ENCODE assay signal across 27 mouse cellular contexts in the genomic region with DNA sequence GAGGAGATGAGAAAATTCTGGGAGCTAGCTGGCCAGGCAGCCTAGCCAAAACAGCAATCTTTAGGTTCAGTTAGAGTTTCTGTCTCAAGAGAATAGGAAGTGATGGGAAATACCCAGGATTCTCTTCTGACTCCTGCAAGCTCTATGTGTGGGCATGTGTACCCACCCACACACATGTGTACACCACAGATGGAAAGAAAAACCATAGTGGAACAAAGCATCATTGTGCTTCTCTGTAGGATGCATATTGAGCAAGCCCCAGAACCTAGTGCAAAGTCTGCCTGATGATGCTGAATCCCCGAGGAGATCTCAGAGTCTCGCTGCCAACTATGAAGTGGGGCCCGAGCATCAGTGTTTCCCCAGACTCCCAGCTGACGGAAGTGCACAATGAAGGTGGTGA. TPM values are rescaled to one million over a fixed set of nuclear protein-coding genes. Genes with fewer than 3 reads are reported as not detected.
DNase-seq lines count a peak whose midpoint lies in the region; ATAC-seq and TF ChIP-seq lines count a peak whose summit lies in the region.
"Had no signal": no experiment of that assay in that cellular context is flagged by ENCODE, and none has a peak within 500 bp of the region (broad histone marks: within the 10 kb centered on the region; RNA-seq: fewer than 3 reads in every experiment).

No protein-coding gene starts in this region.

- H3K27me3 ChIP-seq in midbrain, embryonic 14.5 days (ENCODE audit: control insufficient read depth, insufficient read depth, low read length), result no peaks in the 10 kb centered on the region
- H3K27me3 ChIP-seq in cerebellum, adult 2 months (ENCODE audit: control insufficient read depth, insufficient read depth, low read length), result no peaks in the 10 kb centered on the region
- H3K27me3 ChIP-seq in limb, embryonic 10.5 days (ENCODE audit: low read depth, poor library complexity, severe bottlenecking), result no peaks in the 10 kb centered on the region
- H3K27me3 ChIP-seq: CH12.LX; heart, embryonic 12.5 days; limb, embryonic 15.5 days; megakaryocyte, embryonic 14.5 days; midbrain, embryonic 15.5 days; neural tube, embryonic 12.5 days had no signal

- no peak overlapping the region for H3K4me2 ChIP-seq in midbrain, embryonic 14.5 days (ENCODE audit: low read length)
- H3K4me2 ChIP-seq: heart, embryonic 12.5 days; limb, embryonic 15.5 days; lung, embryonic 14.5 days; midbrain, embryonic 15.5 days; neural tube, embryonic 12.5 days had no signal

- no peak for TF ChIP-seq CTCF in cerebellum, adult 2 months (IDR thresholded peaks at IDR 0.05; ENCODE audit: borderline replicate concordance, insufficient read depth, low read depth, low read length)

- no peaks in the 10 kb centered on the region for H3K9me3 ChIP-seq in midbrain, embryonic 14.5 days (ENCODE audit: control insufficient read depth, low read length)
- no peaks in the 10 kb centered on the region for H3K9me3 ChIP-seq in limb, embryonic 10.5 days (replicated peaks)
- H3K9me3 ChIP-seq: G1E; heart, embryonic 12.5 days; limb, embryonic 15.5 days; midbrain, embryonic 15.5 days; neural tube, embryonic 12.5 days had no signal

- peak; percentile 7 for DNase-seq in CD4-positive, CD25-positive, alpha-beta regulatory T cell, adult 2 months (ENCODE audit: low read depth, low spot score)
- DNase-seq in right cerebral cortex, adult 2 months (ENCODE audit: low spot score in 2 of 2), result peak; percentile 31 to 41
- no peak for DNase-seq in right cerebral cortex, postnatal 4 days
- DNase-seq in layer of hippocampus, postnatal 14 days (ENCODE audit: low spot score in 2 of 2), result peak; percentile 22 to 75
- DNase-seq in midbrain, embryonic 14.5 days, result no peak
- DNase-seq in cerebellum, adult 2 months, result no peak
- DNase-seq in limb, embryonic 10.5 days (ENCODE audit: low spot score), result no peak
- DNase-seq: adrenal gland, adult 8-10 months; cerebellum, adult 8-10 months; gastrocnemius, postnatal 25 days; heart, adult 18-20 months; heart, postnatal 10 days; kidney, adult 11 months; kidney, postnatal 4 days; lung, embryonic 14.5 days; lung, postnatal 36 days had no signal

- H3K4me3 ChIP-seq in midbrain, embryonic 14.5 days (replicated peaks; ENCODE audit: low read depth, low read length), result no peak overlapping the region
- H3K4me3 ChIP-seq in cerebellum, adult 2 months (replicated peaks; ENCODE audit: insufficient read depth, low read depth, low read length), result no peak overlapping the region
- no peak overlapping the region for H3K4me3 ChIP-seq in limb, embryonic 10.5 days
- H3K4me3 ChIP-seq: forebrain, embryonic 10.5 days; heart, embryonic 12.5 days; limb, embryonic 15.5 days; megakaryocyte, embryonic 14.5 days; midbrain, embryonic 15.5 days; neural tube, embryonic 12.5 days had no signal

- no peak for ATAC-seq in CD4-positive, CD25-positive, alpha-beta regulatory T cell, adult 4 months
- no peak for ATAC-seq in midbrain, embryonic 14.5 days (ENCODE audit: low FRiP score, low TSS enrichment)
- ATAC-seq: forebrain, embryonic 16.5 days; midbrain, embryonic 15.5 days had no signal

- H3K9ac ChIP-seq in midbrain, embryonic 14.5 days (replicated peaks; ENCODE audit: low read length), result no peak overlapping the region
- H3K9ac ChIP-seq: heart, embryonic 12.5 days; limb, embryonic 15.5 days; liver, embryonic 14.5 days; lung, embryonic 14.5 days; midbrain, embryonic 15.5 days; neural tube, embryonic 12.5 days had no signal

- H3K36me3 ChIP-seq in midbrain, embryonic 14.5 days (ENCODE audit: control insufficient read depth, insufficient read depth, low read length), result no peaks in the 10 kb centered on the region
- H3K36me3 ChIP-seq in limb, embryonic 10.5 days, result no peaks in the 10 kb centered on the region
- H3K36me3 ChIP-seq: forebrain, embryonic 10.5 days; G1E; heart, embryonic 12.5 days; limb, embryonic 15.5 days; midbrain, embryonic 15.5 days; neural tube, embryonic 12.5 days had no signal

- H3K27ac ChIP-seq in midbrain, embryonic 14.5 days (replicated peaks; ENCODE audit: low read depth, low read length), result no peak overlapping the region
- no peak overlapping the region for H3K27ac ChIP-seq in cerebellum, adult 2 months (ENCODE audit: insufficient read depth, low read length)
- H3K27ac ChIP-seq in limb, embryonic 10.5 days, result no peak overlapping the region
- H3K27ac ChIP-seq: forebrain, embryonic 10.5 days; limb, embryonic 15.5 days; liver, embryonic 14.5 days; midbrain, embryonic 15.5 days; neural tube, embryonic 12.5 days had no signal

- WGBS in midbrain, embryonic 14.5 days, result 95% methylated on average over 4 of the region's 4 CpGs
- WGBS in cerebellum, adult 2 months, result 67% methylated on average over 4 of the region's 4 CpGs
- WGBS in limb, embryonic 10.5 days, result 96% methylated on average over 4 of the region's 4 CpGs

- TF ChIP-seq POLR2A in cerebellum, adult 2 months (IDR thresholded peaks at IDR 0.05; ENCODE audit: borderline replicate concordance, insufficient read depth, low read length), result no peak

- no peaks in the 10 kb centered on the region for H3K4me1 ChIP-seq in midbrain, embryonic 14.5 days (ENCODE audit: control insufficient read depth, insufficient read depth, low read length)
- H3K4me1 ChIP-seq in cerebellum, adult 2 months (ENCODE audit: control insufficient read depth, insufficient read depth, low read length), result no peaks in the 10 kb centered on the region
- 0 out of 2 replicates have a peak, but pooled peaks cover 2% of the 10 kb centered on the region for H3K4me1 ChIP-seq in limb, embryonic 10.5 days
- H3K4me1 ChIP-seq: forebrain, embryonic 10.5 days; heart, embryonic 12.5 days; midbrain, embryonic 15.5 days; neural tube, embryonic 12.5 days had no signal

RNA-seq across cellular contexts. Expression of gene Sptssa, which starts 55.9 kb away (rescaled TPM):
- 100 to 1,000 TPM; 177 to 227 TPM for polyA plus RNA-seq in CD4-positive, CD25-positive, alpha-beta regulatory T cell, adult 4 months (2017; shearing (Covaris generic))
- total RNA-seq in layer of hippocampus, postnatal 14 days (2021), result 10 to 100 TPM; 30.9 to 35.2 TPM
- polyA plus RNA-seq in midbrain, embryonic 14.5 days (2014; fragmentation: Nextera tagmentation; extraction: Ambion mirVana), result 185 and 200 TPM in 2 replicates
- 50.6 and 52.9 TPM in 2 replicates for polyA plus RNA-seq in cerebellum, adult 2 months (2012; rRNA removed)
- 130 and 143 TPM in 2 replicates for polyA plus RNA-seq in limb, embryonic 10.5 days (2016; fragmentation: Nextera tagmentation; extraction: Ambion mirVana)

Comparison
In these comparisons a context has a peak if more than half of its experiments do, and no peak if none do; other contexts are left out.
1. DNase-seq: peak in CD4-positive, CD25-positive, alpha-beta regulatory T cell, adult 2 months (single experiment), right cerebral cortex, adult 2 months (2 of 2) and layer of hippocampus, postnatal 14 days (2 of 2); none in right cerebral cortex, postnatal 4 days (single experiment), midbrain, embryonic 14.5 days (single experiment), cerebellum, adult 2 months (0 of 2) and limb, embryonic 10.5 days (single experiment).